8 mouse cellular contexts compared by ENCODE assay signal in genomic region chr14:33447027-33447569, GRCm38 (mm10). TPM values are rescaled to one million over a fixed set of nuclear protein-coding genes. Genes with fewer than 3 reads are reported as not detected.
DNase-seq lines count a peak whose midpoint lies in the region; ATAC-seq and TF ChIP-seq lines count a peak whose summit lies in the region.

TSS of gene Mapk8 (minus strand) at chr14:33447158.

- H3K9ac ChIP-seq in hindbrain, postnatal 0 days (replicated peaks; ENCODE audit: low read length): peak within 1 kb of the TSS; percentile 91

- TF ChIP-seq CTCF in hindbrain, postnatal 0 days (IDR thresholded peaks at IDR 0.05; ENCODE audit: low read depth): peak; percentile 5; the same call in 1 of the 2 replicates
- peak; percentile 15 for TF ChIP-seq CTCF in left cerebral cortex, adult 2 months (IDR thresholded peaks at IDR 0.05)

- 3% methylated on average over 61 of the region's 70 CpGs for WGBS in hindbrain, postnatal 0 days

- intact Hi-C loops in left cerebral cortex, adult 2 months (cut with DNase I): loop anchor here (2.0 to 5.0 kb wide), 3 partner anchors 84 to 132 kb away; no protein-coding TSS in a partner anchor

- no peaks in the 10 kb centered on the region for H3K36me3 ChIP-seq in hindbrain, postnatal 0 days (ENCODE audit: insufficient read depth, low read length)

- H3K4me3 ChIP-seq in hindbrain, postnatal 0 days (ENCODE audit: low read length): peak within 1 kb of the TSS; percentile 96
- peak within 1 kb of the TSS; percentile 76 for H3K4me3 ChIP-seq in left cerebral cortex, adult 2 months

- ATAC-seq in hindbrain, postnatal 0 days: peak; percentile 99
- peak; percentile 97 for ATAC-seq in megakaryocyte, adult 5-6 weeks (ENCODE audit: poor library complexity, severe bottlenecking)

- H3K4me1 ChIP-seq in hindbrain, postnatal 0 days (ENCODE audit: insufficient read depth, low read length): peaks cover 12% of the 10 kb centered on the region; the same call in 1 of the 2 replicates

- no peaks in the 10 kb centered on the region for H3K27me3 ChIP-seq in hindbrain, postnatal 0 days (ENCODE audit: insufficient read depth, low read length)

- DNase-seq in T-cell, adult 2 months (ENCODE audit: low spot score): peak; percentile 98
- peak; percentile 92 to 96 for DNase-seq in cerebellum, postnatal 36 days
- peak; percentile 98 for DNase-seq in gastrocnemius, adult 18-20 months (ENCODE audit: low spot score)
- peak; percentile 98 for DNase-seq in hindbrain, postnatal 0 days (ENCODE audit: low spot score)
- DNase-seq in left cerebral cortex, adult 2 months (ENCODE audit: extremely low spot score in 1 of 2, low spot score in 2 of 2): peak; percentile 97 to 98
- peak; percentile 93 to 96 for DNase-seq in right cerebral cortex, adult 2 months (ENCODE audit: low spot score in 2 of 2)
- peak; percentile 98 for DNase-seq in urinary bladder, postnatal 14 days (ENCODE audit: low spot score)

- H3K4me2 ChIP-seq in hindbrain, postnatal 0 days (ENCODE audit: low read depth, low read length): peak within 1 kb of the TSS; percentile 76

- H3K9me3 ChIP-seq in hindbrain, postnatal 0 days (ENCODE audit: low read length): no peaks in the 10 kb centered on the region

- peak within 1 kb of the TSS; percentile 89 for H3K27ac ChIP-seq in hindbrain, postnatal 0 days
- peak within 1 kb of the TSS; percentile 92 for H3K27ac ChIP-seq in left cerebral cortex, adult 2 months

RNA-seq across cellular contexts. Expression of gene Mapk8, which starts in this region (rescaled TPM):
- total RNA-seq in gastrocnemius, adult 18-20 months (2021): 10 to 100 TPM; 27.8 to 33.2 TPM
- total RNA-seq in hindbrain, postnatal 0 days (2014; rRNA removed): 67.0 and 92.9 TPM in 2 replicates
- 30.6 and 30.8 TPM in 2 replicates for polyA plus RNA-seq in hindbrain, postnatal 0 days (2015; fragmentation: Nextera tagmentation; extraction: Ambion mirVana)
- total RNA-seq in left cerebral cortex, adult 2 months (2021): 100 to 1,000 TPM; 101 to 110 TPM
- total RNA-seq in megakaryocyte, adult 5-6 weeks (2015): 19.6 TPM in 2 replicates
- 34.4 and 38.7 TPM in 2 replicates for total RNA-seq in megakaryocyte, adult 5-6 weeks (2017)

Comparison
In these comparisons a context has a peak if more than half of its experiments do, and no peak if none do; other contexts are left out.
1. Peak in every context shown above with its lines: DNase-seq, ATAC-seq, H3K4me3 ChIP-seq and H3K27ac ChIP-seq.